Mouse (Mus musculus) sigmoid colon, adult 10 weeks (tissue): ENCODE measurements around the gene Icam2. TPM values are rescaled to one million over a fixed set of nuclear protein-coding genes. Genes with fewer than 3 reads are reported as not detected.

Source experiments
- polyA plus RNA-seq: library from polyadenylated mRNA; stranded (reverse); fragments of 350-450 nt; fragmentation: Illumina TruSeq; extraction: RNeasy Lipid Tissue Mini Kit (QIAGEN cat#74804); gene quantifications from one replicate; pipeline ENCODE4 v1.2.3, GENCODE M21; 2014; ENCODE audit warnings: low read depth, low replicate concordance

The Icam2 gene
- polyA plus RNA-seq = not detected

GRCm38 (mm10) chr11:106387791-106388216 is at the start of gene Icam2:
Gene Icam2 (minus strand): TSS chr11:106388075.

GRCm38 (mm10) chr11:106365366-106365765 is 22.5 kb downstream of the Icam2 start, which contains the start of gene Prr29:
Gene Prr29 (plus strand): TSS chr11:106365472.

GRCm38 (mm10) chr11:106353188-106353587 is 34.7 kb downstream of the Icam2 start, which contains the start of gene Scn4a:
Gene Scn4a (minus strand): TSS chr11:106353288.

Other genes starting within 250 kb of the Icam2 start
- not detected for gene Gm10840, start 227.2 kb downstream of the Icam2 start, polyA plus RNA-seq
- gene Limd2, start 227.2 kb downstream of the Icam2 start, polyA plus RNA-seq = 1.7 TPM
- gene Strada, start 185.9 kb downstream of the Icam2 start, polyA plus RNA-seq = 7.5 TPM
- 142 TPM for gene Ccdc47, start 171.7 kb downstream of the Icam2 start, polyA plus RNA-seq
- gene Ddx42, start 171.1 kb downstream of the Icam2 start, polyA plus RNA-seq = 57.6 TPM
- 10.4 TPM for gene Ftsj3, start 132.0 kb downstream of the Icam2 start, polyA plus RNA-seq
- 16.9 TPM for gene Psmc5, start 131.9 kb downstream of the Icam2 start, polyA plus RNA-seq
- 14.8 TPM for gene Smarcd2, start 115.1 kb downstream of the Icam2 start, polyA plus RNA-seq
- gene Tcam1, start 111.4 kb downstream of the Icam2 start, polyA plus RNA-seq = not detected
- not detected for gene Gh, start 86.2 kb downstream of the Icam2 start, polyA plus RNA-seq
- 4.8 TPM for gene Cd79b, start 73.3 kb downstream of the Icam2 start, polyA plus RNA-seq
- not detected for gene Scn4a, start 34.8 kb downstream of the Icam2 start, polyA plus RNA-seq
- not detected for gene Prr29, start 22.6 kb downstream of the Icam2 start, polyA plus RNA-seq
- gene Ern1, start 99.8 kb upstream of the Icam2 start, polyA plus RNA-seq = 30.7 TPM
- gene Tex2, start 225.3 kb upstream of the Icam2 start, polyA plus RNA-seq = 19.0 TPM